Mouse (Mus musculus) small intestine, adult 2 months (tissue): Measurements from ENCODE around the gene Gm128.

Experiments used
- CTCF ChIP-seq: fragments of 200-500 bp; IDR thresholded peaks from 2 replicates; pipeline ENCODE4 v1.5.1; 2012; ENCODE audit warnings: low read depth, mild to moderate bottlenecking, control low read depth, inconsistent platforms, low read length, moderate library complexity, mixed read lengths; ENCODE audit not compliant: insufficient replicate concordance, insufficient read length; ENCODE audit errors: extremely low read depth
- POLR2A ChIP-seq: fragments of 200-500 bp; IDR thresholded peaks from 2 replicates; pipeline ENCODE4 v1.6.1; 2012; ENCODE audit warnings: low read depth, mild to moderate bottlenecking, control low read depth, inconsistent platforms, low read length, moderate library complexity

- TF ChIP-seq CTCF = no peak
- peak; percentile 70 for TF ChIP-seq POLR2A
Observed at GRCm38 (mm10) chr3:95282865-95283588, 41.6 kb upstream of the Gm128 start.
